Mouse (Mus musculus): ENCODE data around the gene Cox19.

Cox19 gene

DNA sequence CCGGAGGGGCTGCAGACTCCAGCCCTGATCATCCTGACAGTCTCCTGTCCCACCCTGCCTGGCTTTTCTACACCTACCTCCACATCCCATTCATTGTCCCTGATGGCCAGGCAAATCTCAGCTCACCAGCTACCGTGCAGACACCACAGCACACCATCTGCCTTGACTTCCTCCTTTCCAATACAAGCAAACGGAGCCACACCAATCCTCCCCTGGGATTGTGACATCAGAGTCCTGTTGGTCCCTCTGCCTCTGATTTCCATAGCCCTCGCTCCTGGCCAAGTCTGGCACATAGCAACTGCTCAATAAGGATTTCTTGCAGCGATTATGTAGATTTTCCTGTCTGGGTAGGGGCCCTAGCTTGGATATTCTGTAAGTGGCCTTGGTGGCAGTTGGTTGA lies at the start of gene Cox19:
Gene Cox19, minus strand, starts transcription at position 285 of the 400 bp plus-strand sequence.
- no peak for DNase-seq (ENCODE audit: low read depth, low spot score)

DNA sequence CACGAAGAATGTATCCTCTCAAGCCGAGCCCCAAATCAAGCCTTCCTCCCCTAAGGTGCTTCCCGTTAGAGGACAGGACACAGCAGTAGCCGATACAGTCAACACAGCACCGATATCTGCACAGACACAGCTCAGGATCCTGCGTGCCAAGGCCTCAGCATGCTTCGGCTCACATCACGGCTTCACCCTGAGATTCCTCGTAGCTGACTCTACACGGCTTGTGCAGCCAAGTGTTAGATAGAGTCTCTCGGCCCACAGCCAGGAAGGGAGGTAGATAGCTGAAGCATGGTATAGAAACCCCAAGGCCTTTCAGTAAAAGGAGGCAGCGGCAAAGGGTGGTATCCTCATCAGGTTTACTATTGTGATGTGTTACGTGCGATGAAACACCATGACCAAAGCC lies 48.8 kb upstream of the Cox19 start:
- no peak for DNase-seq (ENCODE audit: low read depth, low spot score)

DNA sequence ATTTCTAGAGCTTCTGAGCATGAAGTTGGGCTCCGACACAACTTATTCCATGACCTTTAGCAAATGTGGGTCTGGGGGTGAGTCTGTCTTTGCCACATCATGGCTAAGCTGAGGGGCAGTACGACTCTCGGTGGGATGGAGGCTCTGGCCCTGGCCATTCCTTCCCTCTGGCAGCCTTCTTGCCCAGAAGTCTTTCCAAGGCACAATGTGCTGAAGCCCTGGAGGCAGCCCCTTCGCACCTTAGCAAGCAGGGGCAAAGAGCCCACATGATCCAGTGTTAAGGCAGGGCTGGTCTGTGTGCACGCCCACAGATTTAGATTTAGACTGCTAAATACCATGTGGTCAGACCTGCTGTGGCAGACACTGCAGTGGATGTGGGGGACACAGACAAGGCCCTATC lies 47.6 kb upstream of the Cox19 start:
- no peak for DNase-seq (ENCODE audit: low read depth, low spot score)

DNA sequence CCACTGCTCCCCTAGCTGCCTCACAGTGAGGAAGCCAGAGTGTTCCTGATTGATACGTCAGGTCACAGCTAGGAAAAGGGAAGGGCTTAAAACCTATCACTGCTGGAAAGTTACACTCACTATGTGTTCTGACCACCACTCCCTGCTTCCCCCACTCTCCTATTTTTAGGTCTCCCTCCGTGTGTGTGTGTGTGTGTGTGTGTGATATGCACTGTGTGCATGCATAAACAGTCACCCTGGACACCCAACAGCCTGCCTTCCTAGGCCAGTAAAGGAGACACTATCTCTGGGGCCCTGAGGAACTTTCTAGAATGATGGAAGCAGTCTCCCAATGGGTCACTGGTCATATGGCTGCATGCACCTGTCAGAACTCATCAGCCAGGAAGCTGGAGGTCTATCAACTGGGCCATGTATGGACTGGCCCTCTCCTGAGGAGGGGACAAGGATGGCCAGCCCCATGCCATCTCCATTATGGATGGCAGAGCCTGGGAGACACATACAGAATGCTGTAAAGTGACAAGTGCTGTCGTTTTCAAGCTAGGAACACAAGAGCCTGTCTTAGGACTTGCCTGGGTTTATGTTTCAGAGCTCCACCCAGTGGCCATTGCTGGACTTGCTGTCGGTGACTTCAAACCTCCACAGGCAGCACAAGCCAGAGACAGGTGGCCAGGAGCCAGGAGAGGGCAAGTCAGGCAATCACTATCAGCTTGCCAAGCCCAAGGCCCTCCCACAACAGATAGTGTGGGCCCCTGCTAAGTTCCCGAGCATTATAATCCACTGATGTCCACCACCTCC lies 46.9 kb upstream of the Cox19 start:
- DNase-seq (ENCODE audit: low read depth, low spot score) = peak; percentile 81

DNA sequence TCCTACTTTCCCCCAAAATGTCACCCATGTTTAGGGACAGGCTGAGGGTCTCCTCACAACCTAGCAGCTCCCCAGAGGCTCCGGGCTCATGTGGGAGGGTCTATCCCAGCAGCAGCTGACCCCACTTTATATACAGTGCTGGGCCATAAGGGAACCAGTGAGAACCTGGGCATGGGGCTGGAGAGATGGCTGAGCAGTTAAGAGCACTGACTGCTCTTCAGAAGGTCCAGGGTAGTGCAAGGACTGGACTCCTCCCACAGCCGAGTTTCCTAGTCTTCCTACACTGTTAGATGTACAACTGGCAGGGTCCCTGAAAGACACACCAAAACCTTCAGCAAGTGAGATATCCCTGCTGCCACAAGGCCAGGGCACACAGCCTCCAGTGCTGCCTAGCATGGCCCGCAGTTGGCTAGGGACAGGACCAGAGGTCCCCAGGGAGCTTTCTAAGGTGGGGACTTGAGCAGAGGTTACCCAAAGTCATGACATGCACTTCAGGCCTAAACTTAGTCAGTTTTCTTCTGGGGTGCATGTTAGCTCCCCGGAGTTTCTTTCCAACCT lies 46.2 kb upstream of the Cox19 start:
- DNase-seq (ENCODE audit: low read depth, low spot score) = no peak

DNA sequence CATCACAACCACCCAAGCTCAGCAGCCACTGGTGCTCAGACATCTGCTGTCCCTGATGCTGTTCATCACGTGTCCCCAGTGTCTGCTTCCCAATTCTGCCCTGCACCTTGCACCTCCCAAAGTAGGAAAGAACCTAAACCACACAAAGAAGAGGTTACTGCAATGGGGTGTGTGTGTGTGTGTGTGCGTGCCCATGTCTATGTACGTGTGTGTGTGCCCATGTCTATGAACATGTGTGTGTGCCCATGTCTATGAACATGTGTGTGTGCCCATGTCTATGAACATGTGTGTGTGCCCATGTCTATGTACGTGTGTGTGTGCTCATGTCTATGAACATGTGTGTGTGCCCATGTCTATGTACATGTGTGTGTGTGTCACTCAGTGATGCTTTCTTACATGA lies 44.3 kb upstream of the Cox19 start:
- DNase-seq (ENCODE audit: low read depth, low spot score) = no peak

DNA sequence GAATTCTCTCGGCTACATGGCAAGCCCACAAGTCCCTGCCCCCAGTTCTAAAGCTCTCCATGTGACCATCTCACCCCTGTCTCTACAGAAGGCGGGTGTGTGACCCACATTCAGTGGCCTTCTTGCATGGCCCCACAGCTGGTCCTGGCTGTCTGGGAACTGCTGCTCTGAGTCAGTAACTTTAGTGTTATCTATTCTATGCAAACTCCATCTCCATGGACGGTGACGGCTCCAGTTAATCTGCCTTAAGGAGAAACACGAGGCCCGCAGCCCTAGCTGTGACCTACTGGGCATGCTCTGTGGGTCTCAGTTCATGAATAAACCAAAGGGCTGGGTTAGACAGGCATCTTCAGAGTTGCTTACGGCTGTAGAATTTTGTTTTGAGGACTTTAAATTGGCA lies 43.2 kb upstream of the Cox19 start:
- no peak for DNase-seq (ENCODE audit: low read depth, low spot score)

DNA sequence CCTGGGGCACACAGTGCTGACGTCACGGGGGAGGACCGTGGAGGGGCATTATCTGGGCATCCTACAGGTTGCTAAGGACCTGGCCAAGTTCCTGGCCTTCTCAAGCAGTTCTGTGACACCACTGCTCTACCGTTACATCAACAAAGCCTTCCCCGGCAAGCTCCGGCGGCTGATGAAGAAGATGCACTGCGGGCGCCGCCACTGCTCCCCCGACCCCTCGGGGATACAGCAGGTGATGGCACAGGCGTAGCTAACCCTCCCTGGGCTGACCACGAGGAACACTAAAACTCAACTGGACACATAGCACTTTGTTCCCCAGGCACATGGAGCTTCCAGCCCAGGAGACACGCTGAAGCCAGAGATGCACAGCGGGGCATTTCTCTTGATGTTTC lies 42.0 kb upstream of the Cox19 start:
- no peak for DNase-seq (ENCODE audit: low read depth, low spot score)

DNA sequence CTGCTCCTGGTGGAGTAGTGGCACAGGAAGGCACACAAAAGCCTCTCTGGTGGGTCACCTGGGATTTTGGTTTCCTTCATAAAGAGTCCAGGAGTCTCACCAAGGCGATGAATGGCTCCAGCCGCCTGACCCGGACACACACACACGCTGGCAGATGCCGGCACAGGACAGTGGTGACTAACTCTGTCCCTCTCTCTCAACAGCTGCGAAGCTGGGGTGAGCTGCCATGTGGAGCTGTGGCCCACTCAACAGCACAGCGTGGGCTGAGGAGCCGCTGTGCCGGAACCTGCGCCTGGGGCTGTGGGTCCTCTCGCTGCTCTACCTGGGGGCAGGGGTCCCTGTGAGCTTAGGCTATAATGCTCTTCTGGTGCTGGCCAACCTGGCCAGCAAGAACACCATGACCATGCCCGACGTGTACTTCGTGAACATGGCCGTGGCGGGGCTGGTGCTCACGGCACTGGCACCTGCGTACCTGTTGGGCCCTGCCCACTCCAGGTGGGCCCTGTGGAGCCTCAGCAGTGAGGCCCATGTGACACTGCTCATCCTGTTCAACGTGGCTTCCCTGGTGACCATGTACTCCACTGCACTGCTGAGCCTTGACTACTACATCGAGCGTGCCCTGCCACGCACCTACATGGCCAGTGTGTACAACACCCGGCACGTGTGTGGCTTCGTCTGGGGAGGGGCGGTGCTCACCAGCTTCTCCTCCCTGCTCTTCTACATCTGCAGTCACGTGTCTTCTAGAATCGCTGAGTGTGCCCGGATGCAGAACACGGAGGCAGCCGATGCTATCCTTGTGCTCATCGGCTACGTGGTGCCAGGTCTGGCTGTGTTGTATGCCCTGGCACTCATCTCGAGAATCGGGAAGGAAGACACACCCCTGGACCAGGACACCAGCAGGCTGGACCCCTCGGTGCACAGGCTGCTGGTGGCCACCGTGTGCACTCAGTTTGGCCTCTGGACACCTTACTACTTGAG lies 41.3 kb upstream of the Cox19 start:
- no peak for DNase-seq (ENCODE audit: low read depth, low spot score)

DNA sequence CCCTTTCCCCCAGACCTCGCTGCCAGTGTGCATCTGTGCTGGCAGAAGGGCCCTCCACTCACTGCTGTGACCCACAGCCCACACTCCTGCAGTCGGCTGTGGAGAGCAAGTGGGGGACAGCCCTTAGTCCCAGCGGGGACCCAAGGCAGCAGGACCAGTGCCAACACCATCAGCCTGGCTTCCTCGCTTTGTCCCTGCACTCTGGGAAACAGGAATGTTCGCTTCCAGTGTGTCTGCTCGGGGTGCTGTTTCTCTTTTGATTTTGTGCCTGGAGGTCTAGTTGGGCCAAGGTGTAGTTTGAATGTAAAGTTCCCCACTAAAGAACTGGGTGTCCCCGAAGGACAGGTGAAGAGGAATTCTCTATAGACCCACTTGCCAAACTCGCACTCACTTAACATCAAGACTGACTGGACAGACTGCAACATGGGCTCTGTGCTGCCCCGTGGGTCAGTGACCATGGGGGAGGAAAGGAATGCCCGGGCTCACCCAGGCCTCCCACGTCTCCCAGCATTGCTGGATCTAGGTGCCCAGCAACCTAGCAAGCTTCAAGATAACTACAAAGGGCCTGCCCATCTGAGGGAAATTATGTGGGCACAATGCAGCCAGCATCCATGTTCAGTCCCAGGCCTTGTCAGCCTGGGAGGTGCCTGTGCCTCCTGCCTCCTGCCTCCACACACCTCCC lies 40.2 kb upstream of the Cox19 start:
- DNase-seq (ENCODE audit: low read depth, low spot score) = no peak

DNA sequence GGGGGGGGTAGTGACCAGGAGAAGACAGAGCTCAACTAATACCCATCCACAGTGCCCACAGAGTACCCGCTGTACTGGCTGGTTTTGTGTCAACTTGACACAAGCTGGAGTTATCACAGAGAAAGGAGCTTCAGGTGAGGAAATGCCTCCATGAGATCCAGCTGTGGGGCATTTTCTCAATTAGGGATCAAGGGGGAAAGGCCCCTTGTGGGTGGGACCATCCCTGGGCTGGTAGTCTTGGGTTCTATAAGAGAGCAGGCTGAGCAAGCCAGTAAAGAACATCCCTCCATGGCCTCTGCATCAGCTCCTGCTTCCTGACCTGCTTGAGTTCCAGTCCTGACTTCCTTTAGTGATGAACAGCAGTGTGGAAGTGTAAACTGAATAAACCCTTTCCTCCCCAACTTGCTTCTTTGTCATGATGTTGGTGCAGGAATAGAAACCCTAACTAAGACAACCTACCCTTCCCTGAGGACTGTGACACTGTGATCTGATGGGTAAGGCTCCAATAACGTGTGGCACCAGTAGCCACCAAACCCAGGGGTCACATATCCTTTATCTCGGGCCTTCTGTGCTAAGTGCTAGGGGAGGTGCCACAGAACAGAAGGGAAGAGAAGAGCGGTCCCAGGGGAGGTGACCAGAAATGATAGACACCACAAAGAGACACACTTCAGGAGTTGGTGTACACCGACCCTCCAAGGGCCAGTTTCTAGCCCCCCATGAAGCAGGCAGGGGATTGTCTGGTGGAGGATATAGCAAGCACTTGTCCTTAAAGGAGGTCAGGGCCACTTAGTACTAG lies 39.3 kb upstream of the Cox19 start:
- peak; percentile 43 for DNase-seq (ENCODE audit: low read depth, low spot score)

DNA sequence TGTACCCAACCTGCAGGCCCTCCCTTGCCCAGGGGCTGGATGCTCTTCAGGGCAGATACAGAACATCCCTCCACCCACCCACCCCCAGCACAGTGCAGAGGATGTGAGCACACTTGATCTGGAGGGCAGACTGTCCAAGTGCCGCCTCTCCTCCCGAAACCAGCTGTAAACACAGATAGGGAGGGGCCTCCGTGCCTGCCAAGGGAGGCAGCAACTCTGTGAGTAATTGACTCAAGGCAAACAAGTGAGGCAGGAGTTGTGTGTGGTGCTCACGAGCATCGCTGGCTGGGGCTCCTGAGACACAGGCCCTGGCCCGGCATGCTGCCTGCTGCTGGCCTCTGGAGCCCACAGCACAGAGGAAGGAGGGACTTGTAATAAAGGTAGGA lies 38.5 kb upstream of the Cox19 start:
- peak; percentile 79 for DNase-seq (ENCODE audit: low read depth, low spot score)

DNA sequence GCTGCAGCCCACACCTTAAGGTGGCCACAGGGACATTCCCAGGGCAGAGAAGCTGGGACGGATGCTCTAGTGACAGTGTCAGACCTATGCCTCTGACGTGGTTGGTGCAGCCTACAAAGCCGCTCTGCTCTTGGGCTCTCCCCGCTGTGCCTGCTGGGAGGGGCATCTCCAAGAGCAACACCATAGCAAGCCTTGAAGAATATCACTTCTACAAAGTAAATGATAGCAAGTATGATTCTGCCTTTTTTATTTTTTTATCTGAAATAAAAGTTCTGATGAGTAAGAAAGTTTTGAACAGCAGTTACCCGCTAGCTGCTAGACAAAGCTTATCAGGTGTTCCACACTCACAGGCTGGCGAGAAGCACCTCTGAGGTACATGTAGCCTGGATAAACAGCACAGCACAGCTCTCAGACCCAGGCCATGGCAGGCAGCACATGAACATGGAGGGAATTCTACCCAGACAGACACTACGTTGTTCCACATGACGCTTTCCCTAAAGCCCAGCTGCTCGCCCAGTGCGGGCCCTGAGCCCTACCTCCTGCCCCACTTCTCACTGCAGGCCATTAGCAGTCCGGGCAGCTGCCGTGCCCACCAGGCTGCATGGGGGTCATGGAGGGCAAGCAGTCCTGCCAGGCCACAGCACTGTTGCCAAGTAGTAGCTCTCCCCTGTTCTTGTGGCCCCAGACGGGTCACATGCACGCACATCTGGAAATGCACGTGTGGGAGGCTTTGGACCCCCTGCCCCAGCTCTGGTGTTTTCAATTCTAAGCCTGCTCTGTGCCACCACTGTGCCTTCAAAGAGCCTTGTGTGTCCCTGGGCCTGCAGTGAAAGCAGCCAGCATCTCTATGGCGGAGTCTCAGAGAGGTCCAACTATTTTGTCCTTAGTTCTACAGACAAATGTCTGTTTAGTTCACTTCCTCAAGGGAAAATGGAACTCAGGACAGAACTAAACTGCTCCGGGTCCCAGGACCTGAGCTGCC lies 37.8 kb upstream of the Cox19 start:
- DNase-seq (ENCODE audit: low read depth, low spot score) = peak; percentile 60

DNA sequence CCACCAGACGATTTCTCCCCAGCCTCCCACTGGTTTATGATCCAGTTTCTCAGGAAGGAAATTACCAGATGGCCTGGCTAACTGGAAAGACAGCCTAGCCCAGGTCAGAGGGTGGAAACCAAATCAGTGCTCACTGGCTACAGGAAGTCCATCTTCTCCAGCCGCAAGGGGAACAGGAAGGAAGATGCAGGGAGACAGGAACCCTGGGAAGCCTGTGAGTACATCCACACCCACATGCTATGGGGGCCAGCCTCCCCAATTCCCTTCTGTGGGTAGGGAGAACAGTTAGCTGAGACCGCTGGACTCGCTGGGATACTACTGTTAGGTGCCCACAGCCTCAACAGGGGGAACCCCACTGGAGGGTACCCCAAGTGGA lies 37.0 kb upstream of the Cox19 start:
- DNase-seq (ENCODE audit: low read depth, low spot score) = no peak

DNA sequence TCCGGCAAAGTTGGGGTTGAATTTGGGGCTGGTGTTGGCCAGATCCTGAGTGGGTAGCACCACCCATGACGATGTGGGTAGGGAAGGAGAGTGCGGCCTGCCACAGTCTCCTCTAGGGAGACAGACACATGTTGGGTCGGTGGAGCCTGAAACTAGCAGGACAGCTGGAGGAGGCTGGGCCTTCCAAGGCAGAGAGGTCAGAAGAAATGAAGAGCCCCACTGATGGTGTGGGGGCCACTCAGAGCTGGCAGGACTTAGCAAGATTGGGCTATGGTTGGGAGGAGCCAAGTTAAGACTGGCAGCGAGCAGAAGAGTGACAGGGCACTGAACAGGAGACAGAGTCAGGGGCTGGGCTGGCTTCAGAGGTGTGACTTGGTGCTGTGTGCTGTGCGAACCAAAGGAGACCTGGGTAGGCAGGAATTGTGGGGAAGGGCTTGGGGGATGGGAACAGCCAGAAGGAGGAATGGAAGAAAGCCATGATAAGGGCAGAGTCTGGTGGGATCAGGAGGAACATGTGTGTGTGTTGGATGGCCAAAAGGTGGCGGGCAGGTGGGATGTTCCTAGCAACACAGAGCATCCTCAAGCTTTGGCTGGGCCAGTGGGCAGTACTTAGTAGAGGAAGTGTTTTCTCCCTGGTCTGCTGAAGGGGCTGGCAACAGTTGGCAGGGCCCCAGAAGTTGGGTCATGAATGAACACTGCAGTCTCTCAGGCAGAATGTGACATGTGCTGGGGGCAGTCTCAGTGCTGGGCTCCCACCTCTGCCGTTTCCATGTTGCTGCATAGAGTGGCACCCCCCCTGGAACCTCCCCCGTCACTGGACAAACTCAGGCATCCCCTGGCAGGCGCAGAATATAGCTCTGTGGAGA lies 36.3 kb upstream of the Cox19 start:
- DNase-seq (ENCODE audit: low read depth, low spot score) = no peak

DNA sequence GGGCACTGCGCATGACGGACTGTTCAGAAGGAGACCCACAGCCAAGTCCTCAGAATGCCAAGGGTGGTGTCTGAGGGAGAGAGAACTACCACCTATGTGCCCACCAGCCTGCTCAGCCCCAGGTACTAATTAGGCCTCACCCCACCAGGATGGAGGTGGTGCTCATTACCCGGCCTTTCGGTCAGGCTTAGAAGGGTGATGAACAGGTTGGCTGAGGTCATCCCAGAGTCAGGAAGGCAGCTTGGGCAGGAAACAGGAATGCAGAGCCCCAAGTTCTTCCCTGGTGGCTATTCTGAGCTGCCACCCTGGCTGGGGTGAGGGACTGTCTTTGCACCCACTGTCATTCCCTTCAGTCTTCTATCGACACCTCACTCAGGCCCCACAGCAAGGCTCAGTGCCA lies 34.8 kb upstream of the Cox19 start:
- no peak for DNase-seq (ENCODE audit: low read depth, low spot score)

DNA sequence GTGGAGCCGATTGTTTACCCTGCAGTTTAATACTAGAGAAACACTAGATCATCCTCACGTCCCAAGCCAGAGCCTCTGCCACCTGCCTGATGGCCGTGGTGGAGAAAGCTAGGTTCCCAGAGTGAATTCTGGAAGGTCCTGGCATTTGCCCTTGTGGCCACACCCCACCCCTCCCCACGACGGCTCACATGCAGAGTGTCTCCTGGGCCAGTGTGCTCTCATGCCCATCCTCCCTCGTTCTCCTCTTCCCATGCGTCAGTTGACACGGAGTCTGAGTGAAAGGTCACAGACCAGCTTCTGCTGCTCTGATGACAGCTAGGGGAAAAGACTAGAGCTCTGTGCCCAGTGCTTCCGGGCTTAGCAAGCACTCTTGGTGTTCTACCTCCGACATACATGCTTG lies 33.3 kb upstream of the Cox19 start:
- DNase-seq (ENCODE audit: low read depth, low spot score) = no peak

DNA sequence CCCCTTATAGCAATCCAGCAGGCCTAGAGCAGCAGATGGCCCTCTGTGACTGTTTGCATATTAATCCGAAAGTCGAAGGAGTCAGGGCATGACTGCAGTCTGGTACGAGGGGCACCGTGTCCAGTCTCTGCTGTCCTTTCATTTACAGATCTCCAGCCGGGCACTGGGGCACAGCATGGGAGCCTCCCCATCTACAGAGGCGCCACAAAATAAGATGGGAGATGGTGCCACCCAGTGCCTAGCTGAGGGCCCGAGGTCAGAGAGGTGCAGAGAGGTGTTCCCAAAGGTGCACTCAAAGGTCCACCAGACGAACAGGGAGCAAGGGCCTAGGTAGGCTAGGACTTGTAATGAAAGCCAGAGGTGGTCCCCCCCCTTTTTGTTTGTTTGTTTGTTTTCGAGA lies 32.0 kb upstream of the Cox19 start:
- no peak for DNase-seq (ENCODE audit: low read depth, low spot score)

DNA sequence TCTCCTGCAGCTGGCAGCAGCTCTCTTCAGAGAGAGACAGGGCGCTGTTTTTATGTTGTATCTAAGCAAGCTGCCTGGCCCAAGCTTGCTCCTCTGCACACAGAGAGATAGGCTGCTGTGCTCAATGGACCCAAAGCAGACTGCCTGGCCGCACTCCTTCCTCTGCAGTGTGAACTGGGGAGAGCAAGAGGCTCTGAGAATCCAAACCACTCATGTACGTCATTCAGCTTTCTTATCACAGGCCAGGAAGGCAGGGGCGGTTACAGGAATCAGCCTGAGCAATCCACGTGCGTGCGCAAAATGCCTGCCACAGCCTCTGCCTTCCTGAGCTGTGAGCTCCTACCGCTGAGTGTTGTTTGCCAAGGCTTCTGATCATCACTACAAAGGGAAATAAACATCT lies 31.5 kb upstream of the Cox19 start:
- DNase-seq (ENCODE audit: low read depth, low spot score) = peak; percentile 73

All from c-Kit-negative CD71-positive TER-119-positive erythroid progenitor cells, embryonic 14.5 days (primary cell).